Mouse (Mus musculus) E14TG2a.4 (cell line): ENCODE data around the gene Wdr45b.

Experiments
- H3K27me3 ChIP-seq: 2 replicates; pipeline ENCODE4 v1.6.1; 2014; ENCODE audit warnings: low read length, control low read depth; ENCODE audit not compliant: insufficient read depth
- H3K36me3 ChIP-seq: 2 replicates; pipeline ENCODE4 v1.6.1; 2014; ENCODE audit warnings: low read length, control low read depth; ENCODE audit not compliant: insufficient read depth
- H3K4me1 ChIP-seq: replicated peaks from 2 replicates; pipeline ENCODE4 v1.6.1; 2014; ENCODE audit warnings: low read depth, low read length, control low read depth
- H3K4me3 ChIP-seq: replicated peaks from 2 replicates; pipeline ENCODE4 v1.5.1; 2014; ENCODE audit warnings: mild to moderate bottlenecking, low read length
- H3K9me3 ChIP-seq: 2 replicates; pipeline ENCODE4 v1.6.1; 2014; ENCODE audit warnings: low read length, control low read depth
- CTCF ChIP-seq: conservative IDR thresholded peaks from 2 replicates; pipeline ENCODE4 v1.5.1; 2014; ENCODE audit warnings: low read length
- NANOG ChIP-seq: IDR thresholded peaks from 2 replicates; pipeline ENCODE4 v1.6.1; 2014; ENCODE audit warnings: borderline replicate concordance, low read length, mixed read lengths
- POU5F1 ChIP-seq: IDR thresholded peaks from 2 replicates; pipeline ENCODE4 v1.6.1; 2014; ENCODE audit warnings: low read length, borderline replicate concordance

Gene Wdr45b

DNA sequence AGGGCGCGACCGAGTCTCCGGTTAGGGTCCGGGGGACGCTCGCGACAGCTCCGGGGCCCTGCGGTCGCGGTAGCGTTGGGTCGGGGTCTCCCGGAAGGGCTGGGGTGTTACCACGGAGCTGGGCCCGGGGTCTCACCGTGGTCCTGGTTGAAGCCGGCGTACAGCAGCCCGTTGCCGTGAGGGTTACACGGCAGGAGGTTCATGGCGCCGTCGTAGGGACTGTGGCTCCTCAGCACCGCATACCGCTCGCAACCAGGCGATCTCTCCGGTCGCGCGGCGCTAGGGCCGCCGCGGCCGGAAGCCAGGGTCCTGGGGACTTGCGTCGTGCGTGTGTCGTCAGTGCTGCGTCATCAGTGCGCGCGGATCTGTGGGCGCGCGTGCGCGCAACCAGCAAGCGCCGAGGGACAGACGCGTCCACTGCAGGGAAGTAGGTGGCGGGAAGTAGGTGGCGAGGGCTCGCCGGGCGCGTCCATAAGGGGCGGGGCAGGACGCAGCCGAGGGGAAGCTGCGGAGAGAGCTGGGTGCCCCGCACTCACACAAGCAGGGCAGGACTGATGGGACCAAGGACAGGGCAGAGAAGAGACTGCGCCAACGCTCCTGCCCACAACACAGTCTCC, at the start of gene Wdr45b:
TSS of gene Wdr45b (minus strand) at position 355 of the 617 bp plus-strand sequence.
- peaks cover 23% of the 10 kb centered on the region for H3K36me3 ChIP-seq
- H3K4me3 ChIP-seq, result peak within 1 kb of the TSS; percentile 97
- no peaks in the 10 kb centered on the region for H3K27me3 ChIP-seq
- TF ChIP-seq CTCF (no peak), POU5F1 (no peak), NANOG (no peak)
- no peaks in the 10 kb centered on the region for H3K9me3 ChIP-seq
- H3K4me1 ChIP-seq, result peaks cover 29% of the 10 kb centered on the region

DNA sequence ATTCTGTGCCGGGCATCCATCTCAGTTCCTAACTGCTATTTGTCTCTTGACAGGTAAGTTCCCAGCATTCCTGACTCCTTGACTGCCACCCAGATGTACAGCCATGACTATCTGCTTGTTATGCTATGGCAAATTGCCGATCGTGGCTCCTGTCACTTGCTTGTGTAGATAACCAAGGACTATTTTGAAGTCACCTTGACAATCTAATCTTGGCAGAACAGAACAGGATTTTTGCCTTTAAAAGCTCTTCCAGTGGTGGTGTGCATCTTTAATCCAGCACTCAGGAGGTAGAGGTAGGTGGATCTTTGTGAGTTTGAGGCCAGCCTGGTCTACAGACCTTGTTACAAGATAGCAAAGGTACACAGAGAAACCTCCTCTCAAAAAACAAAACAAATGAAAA, 38.2 kb upstream of the Wdr45b start:
- H3K4me1 ChIP-seq, result peaks cover 10% of the 10 kb centered on the region
- H3K27me3 ChIP-seq, result peaks cover 18% of the 10 kb centered on the region
- TF ChIP-seq CTCF (no peak), NANOG (no peak), POU5F1 (no peak)
- no peaks in the 10 kb centered on the region for H3K9me3 ChIP-seq
- no peak overlapping the region for H3K4me3 ChIP-seq
- H3K36me3 ChIP-seq, result no peaks in the 10 kb centered on the region

DNA sequence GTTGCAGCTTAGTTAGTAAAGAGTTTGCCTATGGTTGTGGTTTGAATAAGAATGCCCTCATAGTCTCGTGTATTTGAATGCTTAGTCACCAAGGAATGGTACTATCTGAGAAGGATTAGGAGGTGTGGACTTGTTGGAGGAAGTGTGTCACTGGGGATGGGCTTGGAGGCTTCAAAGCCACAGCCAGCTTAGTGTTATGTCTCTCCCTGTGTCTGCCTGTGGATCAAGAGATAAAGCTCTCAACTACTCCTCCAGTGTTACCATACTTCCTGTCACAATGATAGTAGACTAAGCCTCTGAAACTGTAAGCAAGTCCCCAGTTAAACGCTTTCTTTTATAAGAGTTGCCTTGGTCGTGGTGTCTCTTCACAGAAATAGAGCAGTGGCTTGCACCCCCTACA, 36.5 kb upstream of the Wdr45b start:
- no peak for TF ChIP-seq NANOG
- TF ChIP-seq CTCF, result no peak
- no peak for TF ChIP-seq POU5F1
- no peak overlapping the region for H3K4me3 ChIP-seq
- H3K27me3 ChIP-seq, result peaks cover 30% of the 10 kb centered on the region
- H3K36me3 ChIP-seq, result no peaks in the 10 kb centered on the region
- H3K9me3 ChIP-seq, result no peaks in the 10 kb centered on the region
- peaks cover 13% of the 10 kb centered on the region for H3K4me1 ChIP-seq

DNA sequence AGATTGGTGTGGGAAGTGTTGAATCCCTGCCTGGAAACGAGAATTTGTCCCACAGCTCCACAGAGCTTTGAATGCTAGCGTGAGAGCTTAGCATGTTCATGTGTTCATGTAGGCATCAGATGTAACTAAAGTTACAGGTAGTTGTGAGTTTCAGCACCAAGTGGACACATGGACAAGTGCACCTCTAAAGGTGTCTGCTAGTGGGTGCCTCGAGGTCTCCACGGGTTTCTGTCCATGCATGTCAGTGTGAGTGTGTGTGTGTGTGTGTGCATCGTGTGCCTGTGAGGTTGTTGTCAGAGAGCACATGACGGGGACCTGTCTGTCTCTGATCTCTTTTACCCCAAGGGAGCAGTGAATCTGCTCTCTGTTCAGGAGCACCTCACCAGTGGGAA, 34.3 kb upstream of the Wdr45b start:
- peaks cover 31% of the 10 kb centered on the region for H3K27me3 ChIP-seq
- H3K36me3 ChIP-seq, result no peaks in the 10 kb centered on the region
- peak overlapping the region; percentile 88 for H3K4me3 ChIP-seq
- H3K4me1 ChIP-seq, result peaks cover 13% of the 10 kb centered on the region
- H3K9me3 ChIP-seq, result no peaks in the 10 kb centered on the region
- TF ChIP-seq CTCF (no peak), NANOG (no peak), POU5F1 (no peak)

DNA sequence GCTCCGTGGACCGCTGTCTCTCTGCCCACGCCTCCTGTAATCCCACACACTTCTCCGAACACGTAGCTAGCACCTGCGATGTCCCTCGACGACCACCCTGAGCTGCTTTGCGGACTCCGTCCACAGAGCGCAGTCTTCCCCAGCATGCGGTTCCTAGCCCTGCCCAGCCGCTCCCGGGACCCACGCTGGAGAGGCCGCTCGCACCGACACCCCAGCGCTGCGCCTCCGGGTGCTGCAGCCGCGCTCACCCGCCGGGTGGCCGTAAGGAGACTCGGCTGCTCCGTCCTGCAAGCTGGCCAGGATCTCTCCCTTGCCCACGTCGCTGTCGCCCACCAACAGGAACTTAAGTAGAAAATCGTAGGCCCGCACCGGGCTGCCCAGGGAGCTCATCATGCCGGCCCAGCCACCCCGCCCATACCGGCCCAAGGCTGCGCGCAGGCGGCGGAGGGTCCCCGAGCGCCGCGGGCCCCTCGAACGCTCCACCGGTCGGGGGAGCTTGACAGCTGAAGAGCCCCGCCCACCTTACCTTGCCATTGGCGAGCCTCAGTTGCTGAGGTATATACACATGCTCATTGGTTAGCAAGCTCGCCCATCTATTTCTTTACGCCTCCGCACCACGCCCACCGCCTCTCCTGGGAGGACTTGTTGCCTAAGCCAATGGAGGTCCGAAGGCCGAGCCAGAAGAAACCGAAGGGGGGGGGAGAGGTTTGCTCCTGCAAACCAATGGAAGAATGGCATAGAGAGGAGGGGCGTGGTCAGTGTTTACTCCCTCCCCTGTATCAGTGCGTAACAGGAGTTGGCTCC, 33.7 kb upstream of the Wdr45b start, which contains the start of gene Rab40b:
TSS of gene Rab40b (minus strand) at position 502 of the 804 bp plus-strand sequence.
- H3K4me3 ChIP-seq, result peak within 1 kb of the TSS; percentile 88
- no peak for TF ChIP-seq CTCF
- TF ChIP-seq NANOG, result no peak
- TF ChIP-seq POU5F1, result no peak
- no peaks in the 10 kb centered on the region for H3K9me3 ChIP-seq
- H3K36me3 ChIP-seq, result no peaks in the 10 kb centered on the region
- peaks cover 13% of the 10 kb centered on the region for H3K4me1 ChIP-seq
- peaks cover 26% of the 10 kb centered on the region for H3K27me3 ChIP-seq

DNA sequence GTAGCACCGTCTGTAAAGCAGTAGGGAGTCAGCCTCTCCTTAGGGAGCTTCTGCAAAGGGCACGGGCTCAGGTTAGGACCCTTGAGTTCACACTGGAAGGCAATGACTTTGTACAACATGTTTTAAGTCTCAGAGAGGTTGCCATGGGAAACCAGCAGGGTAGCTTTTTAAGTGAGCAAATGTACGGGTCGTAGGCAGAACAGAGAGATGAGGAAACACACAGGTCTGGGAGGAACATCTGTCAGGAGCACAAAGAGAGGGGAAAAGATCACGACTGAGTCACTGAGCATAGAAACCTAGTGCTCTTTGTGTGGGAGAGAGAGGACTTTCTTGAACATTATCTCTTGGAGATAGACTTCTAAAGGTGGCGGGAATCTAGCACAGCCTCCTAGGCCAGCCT, 26.0 kb upstream of the Wdr45b start:
- Histone ChIP-seq H3K27me3 (0 out of 2 replicates have a peak, but pooled peaks cover 2% of the 10 kb centered on the region), H3K36me3 (no peaks in the 10 kb centered on the region), H3K9me3 (no peaks in the 10 kb centered on the region), H3K4me3 (no peak overlapping the region), H3K4me1 (no peaks in the 10 kb centered on the region)
- no peak for TF ChIP-seq CTCF
- TF ChIP-seq NANOG, result no peak
- TF ChIP-seq POU5F1, result no peak

DNA sequence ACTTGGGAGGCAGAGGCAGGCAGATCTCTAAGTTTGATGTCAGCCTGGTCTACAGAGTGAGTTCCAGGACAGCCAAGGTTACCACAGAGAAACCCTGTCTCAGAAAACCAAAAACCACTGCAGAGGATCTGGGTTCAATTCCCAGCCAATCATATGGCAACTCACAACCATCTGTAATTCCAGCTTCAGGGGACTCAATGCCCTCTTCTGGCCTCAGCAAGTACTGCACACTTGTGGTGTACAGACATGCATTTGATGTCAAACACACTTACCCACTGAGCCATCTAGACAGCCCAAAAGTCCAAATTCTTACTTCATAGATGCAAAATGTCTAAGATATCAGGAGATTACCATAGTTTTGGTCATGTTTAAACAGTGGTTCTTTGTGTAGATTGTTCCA, 24.4 kb upstream of the Wdr45b start:
- 0 out of 2 replicates have a peak, but pooled peaks cover 2% of the 10 kb centered on the region for H3K27me3 ChIP-seq
- H3K4me3 ChIP-seq, result no peak overlapping the region
- TF ChIP-seq POU5F1 (no peak), CTCF (peak; percentile 52)
- H3K4me1 ChIP-seq, result no peaks in the 10 kb centered on the region
- H3K36me3 ChIP-seq, result no peaks in the 10 kb centered on the region
- H3K9me3 ChIP-seq, result no peaks in the 10 kb centered on the region

DNA sequence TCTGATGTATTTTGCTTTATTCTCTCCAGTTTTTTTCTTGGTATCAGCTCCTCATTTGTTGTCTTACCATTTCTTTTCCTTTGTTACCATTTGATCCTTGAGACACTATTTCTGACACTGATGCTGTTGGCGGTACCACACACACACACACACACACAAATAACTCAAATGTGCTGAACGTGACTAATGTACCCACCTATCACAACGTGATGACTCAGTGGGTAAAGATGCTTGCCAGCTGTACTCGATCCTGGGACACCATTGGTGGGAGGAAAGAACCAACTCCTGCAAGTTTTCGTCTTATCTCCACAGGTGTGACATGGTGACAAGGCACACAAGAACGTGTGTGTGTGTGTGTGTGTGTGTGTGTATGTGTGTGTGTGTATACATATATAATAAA, 19.1 kb upstream of the Wdr45b start:
- no peaks in the 10 kb centered on the region for H3K27me3 ChIP-seq
- no peak for TF ChIP-seq POU5F1
- TF ChIP-seq CTCF, result no peak
- TF ChIP-seq NANOG, result no peak
- H3K4me3 ChIP-seq, result no peak overlapping the region
- H3K4me1 ChIP-seq, result no peaks in the 10 kb centered on the region
- H3K9me3 ChIP-seq, result no peaks in the 10 kb centered on the region
- H3K36me3 ChIP-seq, result no peaks in the 10 kb centered on the region
